Mouse (Mus musculus): ENCODE results near the gene Tctn1.

DNA sequence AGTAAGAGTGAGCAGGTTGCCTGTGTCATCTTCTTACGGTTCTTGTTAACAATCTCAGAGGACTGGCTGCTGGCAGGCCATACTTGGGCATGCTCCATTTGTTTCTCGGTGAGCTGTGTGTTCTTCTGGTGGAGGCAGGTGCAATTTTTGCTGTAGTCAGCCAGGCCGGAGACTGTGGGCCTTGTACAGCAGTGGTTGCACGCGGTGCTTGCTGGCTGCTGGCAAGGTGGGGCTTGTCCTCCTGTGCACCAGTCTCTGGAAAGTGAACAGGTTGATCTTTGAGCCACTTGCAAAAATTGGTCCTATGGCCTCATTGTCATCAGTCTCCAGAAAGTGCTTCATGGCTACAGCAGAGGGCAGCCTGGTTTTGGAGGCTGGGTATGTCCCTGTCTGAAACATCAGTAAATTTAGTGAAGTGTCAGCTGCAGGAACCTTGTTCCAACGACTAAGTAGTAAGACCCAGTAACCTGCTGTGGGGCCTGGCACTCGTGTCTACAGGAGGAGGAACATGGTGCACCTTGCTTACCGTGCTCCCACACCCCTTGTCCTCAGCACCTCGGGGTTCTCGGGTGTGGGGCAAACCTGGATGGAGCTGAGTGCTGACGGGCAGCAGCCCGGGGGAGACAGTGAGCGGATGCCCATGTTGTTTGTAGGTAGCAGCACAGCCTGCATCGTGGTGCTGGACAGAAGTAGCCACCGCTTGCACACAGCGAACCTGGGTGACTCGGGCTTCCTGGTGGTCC lies 48.9 kb upstream of the Tctn1 start:
- TF ChIP-seq CTCF (IDR thresholded peaks at IDR 0.05; ENCODE audit: extremely low read depth, insufficient read depth, insufficient read length, insufficient replicate concordance) (no peak), POLR2A (IDR thresholded peaks at IDR 0.05; ENCODE audit: low read depth, low read length) (no peak)
